Mouse (Mus musculus) liver, postnatal 0 days (tissue): ENCODE measurements around the gene Rnf145.

Source experiments
- CTCF ChIP-seq: sonication (generic); IDR thresholded peaks from 2 replicates; pipeline ENCODE4 v1.5.1; 2016; ENCODE audit warnings: antibody characterized with exemption, low read depth
- EP300 ChIP-seq: IDR thresholded peaks from 2 replicates; pipeline ENCODE4 v1.6.1; 2016; ENCODE audit warnings: antibody characterized with exemption, low read depth, mild to moderate bottlenecking

DNA sequence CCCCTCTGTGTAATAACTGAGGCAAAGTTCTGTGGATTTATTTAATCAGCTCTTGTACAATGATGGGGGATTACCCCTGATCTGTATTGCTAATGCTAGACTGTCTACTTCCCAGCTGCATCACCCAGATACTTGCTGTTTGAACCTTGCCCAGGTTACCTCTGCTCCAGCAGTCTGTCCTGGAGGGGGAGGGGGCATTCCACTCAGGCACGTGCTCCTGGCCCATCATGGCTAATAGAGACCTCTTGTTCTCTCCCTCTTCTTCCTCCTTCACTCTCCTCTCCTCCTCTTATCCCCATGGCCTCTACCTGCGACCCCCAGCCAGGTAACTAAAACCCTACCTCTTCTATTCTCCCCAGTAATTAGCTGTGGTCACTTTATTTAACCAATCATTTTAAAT is 4.1 kb upstream of the Rnf145 start:
- no peak for TF ChIP-seq CTCF
- no peak for TF ChIP-seq EP300
